Mouse (Mus musculus) midbrain, embryonic 15.5 days (tissue): Measurements from ENCODE around the gene Nipal1. TPM values are rescaled to one million over a fixed set of nuclear protein-coding genes. Genes with fewer than 3 reads are reported as not detected.

Experiments used
- ATAC-seq: fragments of 200-750 bp; cut with Nextera tagmentation; replicated peaks from 2 replicates; pipeline ENCODE4 v1.8.0; 2017; ENCODE audit warnings: moderate TSS enrichment
- H3K27ac ChIP-seq: fragments of 300-500 bp; sonication (generic); 2 replicates; pipeline ENCODE4 v1.5.1; 2015; ENCODE audit warnings: mild to moderate bottlenecking, inconsistent platforms
- H3K27me3 ChIP-seq: fragments of 300-500 bp; sonication (generic); replicated peaks from 2 replicates; pipeline ENCODE4 v1.6.1; 2015; ENCODE audit warnings: inconsistent platforms
- H3K36me3 ChIP-seq: fragments of 300-500 bp; sonication (generic); replicated peaks from 2 replicates; pipeline ENCODE4 v1.6.1; 2015; ENCODE audit warnings: inconsistent platforms
- H3K4me1 ChIP-seq: fragments of 300-500 bp; sonication (generic); 2 replicates; pipeline ENCODE4 v1.6.1; 2015; ENCODE audit warnings: inconsistent platforms
- H3K4me2 ChIP-seq: fragments of 300-500 bp; sonication (generic); 2 replicates; pipeline ENCODE4 v1.6.1; 2015; ENCODE audit warnings: inconsistent platforms, mild to moderate bottlenecking, moderate library complexity
- H3K4me3 ChIP-seq: fragments of 300-500 bp; sonication (generic); 2 replicates; pipeline ENCODE4 v1.5.1; 2015; ENCODE audit warnings: mild to moderate bottlenecking, inconsistent platforms
- H3K9ac ChIP-seq: fragments of 300-500 bp; sonication (generic); 2 replicates; pipeline ENCODE4 v1.6.1; 2015; ENCODE audit warnings: mild to moderate bottlenecking, inconsistent platforms
- H3K9me3 ChIP-seq: fragments of 300-500 bp; sonication (generic); 2 replicates; pipeline ENCODE4 v1.6.1; 2016; ENCODE audit warnings: inconsistent platforms
- WGBS: fragments of 180-500 bp; shearing (Covaris S2); methylation state at CpG from one replicate; pipeline ENCODE4 v1.1.7; 2015; ENCODE audit warnings: mixed read lengths; 5-methylcytosine and 5-hydroxymethylcytosine counted together
- polyA plus RNA-seq: library from polyadenylated mRNA; unstranded; fragments of >200 nt; fragmentation: Nextera tagmentation; extraction: Ambion mirVana; gene quantifications from 2 replicates; pipeline ENCODE4 v1.2.1, GENCODE M21; 2015

The Nipal1 gene
- polyA plus RNA-seq, 1 experiment from 2014 or later, result 0.93 TPM

DNA sequence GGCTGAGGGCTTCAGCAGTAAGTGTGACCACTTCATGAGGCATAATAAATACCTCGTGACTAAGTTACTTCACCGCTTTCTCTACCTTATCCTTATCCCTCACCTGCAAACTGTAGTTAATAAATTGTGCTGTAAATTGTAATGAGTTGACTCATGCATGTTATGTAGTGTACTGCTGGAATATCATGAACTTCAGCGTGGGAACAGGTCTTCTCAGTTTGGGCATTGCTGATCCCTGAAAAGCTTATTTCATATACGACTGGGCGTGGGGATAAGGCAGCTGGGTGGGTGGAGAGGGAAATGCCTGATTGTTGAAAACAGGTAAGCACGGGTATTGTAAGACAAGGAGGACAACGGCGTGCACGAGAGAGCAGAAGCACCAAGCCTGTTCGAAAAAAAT lies 599 bp upstream of the Nipal1 start:
- Histone ChIP-seq H3K9ac (no peak overlapping the region), H3K4me3 (peak overlapping the region; percentile 49), H3K4me1 (peaks cover 13% of the 10 kb centered on the region), H3K4me2 (peak overlapping the region; percentile 98), H3K9me3 (no peaks in the 10 kb centered on the region), H3K27me3 (peaks cover 26% of the 10 kb centered on the region), H3K36me3 (no peaks in the 10 kb centered on the region), H3K27ac (no peak overlapping the region)
- no peak for ATAC-seq
- WGBS, result 28% methylated on average over 10 of the region's 10 CpGs

DNA sequence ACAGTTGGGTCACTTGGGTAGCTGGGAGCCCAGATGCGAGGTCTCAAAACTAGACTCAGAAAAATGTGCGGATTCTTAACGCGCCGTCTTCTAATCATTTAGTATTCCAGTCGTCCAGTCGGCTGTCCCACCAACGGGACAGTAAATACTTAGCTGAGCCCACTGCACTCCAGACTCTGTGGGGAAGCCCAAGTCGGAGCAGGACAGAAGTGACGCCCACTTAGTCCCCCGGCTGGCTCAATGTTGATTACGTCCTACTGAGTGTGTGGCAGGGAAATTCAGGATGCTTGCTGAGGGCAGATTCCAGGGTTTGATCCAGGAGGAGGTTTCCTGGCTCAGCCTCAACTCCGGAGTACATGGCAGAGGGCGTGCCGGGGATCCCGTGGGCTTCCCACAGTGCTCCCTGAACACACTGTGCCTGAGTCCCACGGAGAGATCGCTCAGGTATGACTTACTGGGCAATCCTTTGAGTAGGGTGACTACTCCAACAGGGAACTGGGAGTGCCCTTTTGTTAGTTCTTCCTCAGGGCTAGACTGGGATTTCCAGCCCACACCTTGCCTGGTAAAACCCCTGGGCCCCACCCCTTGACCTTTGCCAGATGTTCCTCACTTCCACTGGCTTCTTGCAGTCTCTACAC lies 482 bp downstream of the Nipal1 start:
- 9% methylated on average over 18 of the region's 18 CpGs for WGBS

DNA sequence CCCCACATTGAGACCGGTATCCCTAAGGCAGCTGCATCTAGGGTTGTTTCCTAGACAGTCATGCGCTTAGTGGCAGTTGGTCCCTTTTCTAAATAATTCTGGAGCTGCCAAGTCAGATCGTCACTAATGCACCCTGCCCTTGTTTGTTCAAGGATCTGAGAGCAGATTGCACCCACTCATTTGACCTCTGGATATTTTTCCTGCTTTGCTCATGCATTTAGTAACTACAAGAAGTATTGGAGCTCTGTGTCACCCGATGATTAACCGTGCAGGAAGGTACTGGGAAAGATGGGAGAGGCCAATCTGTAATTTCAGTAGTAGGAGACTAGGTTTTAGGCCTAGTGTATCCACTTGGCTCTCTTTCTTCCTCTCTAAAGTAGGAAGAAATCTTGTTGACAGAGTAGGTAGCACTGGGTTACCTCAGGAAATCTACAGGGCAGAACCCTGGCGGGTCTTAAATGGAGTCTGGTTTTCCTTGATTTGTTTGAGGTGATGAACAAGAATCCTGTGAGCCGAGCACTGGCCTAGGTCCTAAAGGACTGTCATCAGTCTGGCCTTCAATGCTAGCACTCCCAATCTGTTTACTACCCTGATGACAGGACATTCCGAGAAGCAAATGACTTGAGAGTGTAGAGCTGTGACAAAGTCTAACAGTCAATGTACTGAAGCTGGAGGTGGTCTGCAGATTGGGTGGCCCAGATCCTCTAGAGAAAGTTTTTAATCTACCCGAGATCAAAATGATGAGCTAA lies 1.6 kb downstream of the Nipal1 start:
- Histone ChIP-seq H3K27ac (no peak overlapping the region), H3K4me1 (peaks cover 13% of the 10 kb centered on the region), H3K27me3 (peaks cover 26% of the 10 kb centered on the region), H3K36me3 (no peaks in the 10 kb centered on the region), H3K4me2 (no peak overlapping the region), H3K9me3 (no peaks in the 10 kb centered on the region), H3K4me3 (no peak overlapping the region), H3K9ac (no peak overlapping the region)
- ATAC-seq, result no peak
- 87% methylated on average over 9 of the region's 9 CpGs for WGBS

More for the DNA sequence above, 482 bp downstream of the Nipal1 start:
- ATAC-seq, result peak; percentile 76
- peaks cover 26% of the 10 kb centered on the region for H3K27me3 ChIP-seq
- H3K36me3 ChIP-seq, result no peaks in the 10 kb centered on the region
- peaks cover 13% of the 10 kb centered on the region for H3K4me1 ChIP-seq
- peak overlapping the region; percentile 98 for H3K4me2 ChIP-seq
- no peaks in the 10 kb centered on the region for H3K9me3 ChIP-seq
- H3K4me3 ChIP-seq, result peak overlapping the region; percentile 49
- peak overlapping the region; percentile 33; the same call in 1 of the 2 replicates for H3K9ac ChIP-seq
- no peak overlapping the region for H3K27ac ChIP-seq

DNA sequence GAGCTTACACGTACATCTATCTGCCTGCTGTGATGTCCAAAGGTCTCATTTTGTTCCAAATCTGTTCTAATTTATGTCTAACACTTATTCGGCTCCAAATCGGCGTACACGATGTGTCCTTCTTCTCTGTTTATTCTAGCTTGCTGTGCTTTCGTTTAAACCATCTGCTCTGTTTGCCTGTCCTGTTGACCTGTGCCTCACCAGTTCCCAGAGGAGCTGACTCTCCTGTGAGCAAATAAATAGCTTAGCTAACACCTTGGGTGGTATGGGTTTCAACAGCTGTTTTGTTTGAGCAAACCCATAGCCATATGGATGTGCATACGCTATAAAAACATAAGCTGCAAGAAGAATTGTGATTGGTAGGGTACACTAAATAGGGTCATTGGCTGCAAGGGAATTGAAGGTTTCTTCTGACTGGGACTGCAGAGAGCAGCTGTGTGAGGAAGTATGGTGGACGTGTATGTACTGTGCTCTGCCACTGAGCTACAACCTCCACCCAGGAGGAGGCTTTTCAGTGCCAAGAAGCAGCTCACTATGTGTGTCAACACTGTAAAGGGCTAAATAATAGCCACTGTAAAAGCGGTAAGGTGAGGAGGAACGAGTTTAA lies 5.6 kb downstream of the Nipal1 start:
- Histone ChIP-seq H3K4me2 (no peak overlapping the region), H3K36me3 (no peaks in the 10 kb centered on the region), H3K9me3 (no peaks in the 10 kb centered on the region), H3K4me1 (no peaks in the 10 kb centered on the region), H3K27me3 (peaks cover 7% of the 10 kb centered on the region; the same call in 1 of the 2 replicates), H3K9ac (no peak overlapping the region), H3K27ac (no peak overlapping the region), H3K4me3 (no peak overlapping the region)
- ATAC-seq, result no peak
- 72% methylated on average over 10 of the region's 10 CpGs for WGBS

DNA sequence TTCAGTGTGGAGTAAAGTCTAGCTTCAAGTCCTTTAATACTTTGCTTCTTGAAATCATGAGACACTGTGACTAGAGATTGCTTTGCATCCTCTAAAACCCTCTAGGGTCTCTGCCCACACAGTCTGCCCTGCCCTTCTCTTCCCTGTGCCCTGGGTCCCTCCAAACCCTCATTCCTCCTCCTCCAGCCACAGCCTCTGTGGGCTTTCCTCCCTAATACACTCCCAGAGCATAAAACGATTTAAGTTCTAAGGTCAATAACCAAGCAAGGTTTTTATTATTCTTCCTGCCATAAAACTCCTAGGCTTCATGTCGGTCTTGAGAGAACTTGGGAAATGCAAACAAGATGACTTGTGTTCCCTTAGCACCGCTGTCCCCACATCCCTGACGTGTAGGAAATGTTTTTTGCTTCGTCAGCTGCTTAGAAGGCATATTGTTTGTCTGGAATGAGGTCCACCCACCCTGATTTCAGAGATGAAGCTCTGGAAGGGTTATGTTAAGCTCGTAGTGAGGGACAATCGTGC lies 8.7 kb downstream of the Nipal1 start:
- no peak for ATAC-seq
- H3K4me3 ChIP-seq, result no peak overlapping the region
- H3K27ac ChIP-seq, result no peak overlapping the region
- 68% methylated on average over 7 of the region's 7 CpGs for WGBS
- H3K9ac ChIP-seq, result no peak overlapping the region
- no peaks in the 10 kb centered on the region for H3K9me3 ChIP-seq
- no peaks in the 10 kb centered on the region for H3K27me3 ChIP-seq
- no peaks in the 10 kb centered on the region for H3K4me1 ChIP-seq
- H3K36me3 ChIP-seq, result no peaks in the 10 kb centered on the region
- no peak overlapping the region for H3K4me2 ChIP-seq

DNA sequence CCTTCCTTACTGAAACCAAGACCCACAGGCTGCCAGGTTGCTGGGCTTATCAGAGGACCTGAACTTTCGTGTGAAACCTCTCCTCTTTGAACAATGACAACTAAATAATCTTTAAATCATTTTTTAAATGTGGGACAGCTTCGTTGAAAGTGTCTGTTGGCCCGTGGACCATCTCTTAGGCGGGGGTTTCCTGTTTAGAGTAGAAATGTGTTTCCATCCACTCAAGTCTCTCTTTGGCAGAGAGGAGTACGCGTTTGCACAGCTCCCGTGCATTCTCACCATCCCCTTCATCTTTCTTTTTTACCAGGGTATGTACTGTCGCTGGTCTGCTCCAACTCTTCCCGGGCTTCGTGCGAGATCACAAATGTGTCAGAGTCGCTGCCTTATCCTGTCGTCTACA lies 10.8 kb downstream of the Nipal1 start:
- no peak overlapping the region for H3K9ac ChIP-seq
- no peaks in the 10 kb centered on the region for H3K9me3 ChIP-seq
- H3K4me2 ChIP-seq, result no peak overlapping the region
- WGBS, result 92% methylated on average over 13 of the region's 13 CpGs
- ATAC-seq, result no peak
- no peak overlapping the region for H3K4me3 ChIP-seq
- no peaks in the 10 kb centered on the region for H3K36me3 ChIP-seq
- H3K27me3 ChIP-seq, result no peaks in the 10 kb centered on the region
- H3K27ac ChIP-seq, result no peak overlapping the region
- H3K4me1 ChIP-seq, result no peaks in the 10 kb centered on the region

DNA sequence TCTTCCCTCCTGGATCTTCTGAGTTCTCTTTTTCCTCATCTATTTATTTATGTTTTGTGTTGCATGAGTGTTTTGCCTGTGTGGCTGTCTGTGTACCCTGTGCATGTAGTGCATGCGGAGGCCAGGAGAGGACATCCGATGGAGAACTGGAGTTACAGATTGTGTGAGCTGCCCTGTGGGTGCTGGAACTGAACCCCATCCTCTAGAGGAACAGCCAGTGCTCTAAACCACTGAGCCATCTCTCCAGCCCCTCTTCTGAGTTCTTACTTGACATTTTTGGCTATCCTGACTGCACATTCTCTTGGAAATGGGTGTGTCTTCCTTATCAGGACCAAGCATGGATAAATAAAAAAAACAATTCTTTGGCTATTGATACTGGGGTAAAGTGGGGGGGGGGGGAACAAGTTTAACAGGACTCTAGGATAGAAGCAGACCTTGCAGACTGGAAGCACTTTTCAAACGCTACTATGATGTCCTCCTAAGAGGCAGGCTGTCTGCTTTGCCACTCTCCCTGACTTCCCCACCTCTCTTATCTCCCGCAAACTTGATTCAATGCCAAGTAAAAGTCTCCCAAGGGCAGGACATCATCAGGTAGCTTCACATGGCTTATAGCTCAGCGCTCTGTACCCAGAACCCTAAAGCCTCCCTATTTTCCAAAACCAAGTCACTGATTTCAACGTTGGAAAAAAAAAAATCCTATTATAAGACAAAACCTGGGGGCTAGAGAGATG lies 13.6 kb downstream of the Nipal1 start:
- Histone ChIP-seq H3K27ac (no peak overlapping the region), H3K4me3 (no peak overlapping the region), H3K4me1 (no peaks in the 10 kb centered on the region), H3K36me3 (no peaks in the 10 kb centered on the region), H3K9me3 (no peaks in the 10 kb centered on the region), H3K27me3 (no peaks in the 10 kb centered on the region), H3K4me2 (no peak overlapping the region), H3K9ac (no peak overlapping the region)
- WGBS, result 89% methylated on average over 6 of the region's 6 CpGs
- no peak for ATAC-seq

DNA sequence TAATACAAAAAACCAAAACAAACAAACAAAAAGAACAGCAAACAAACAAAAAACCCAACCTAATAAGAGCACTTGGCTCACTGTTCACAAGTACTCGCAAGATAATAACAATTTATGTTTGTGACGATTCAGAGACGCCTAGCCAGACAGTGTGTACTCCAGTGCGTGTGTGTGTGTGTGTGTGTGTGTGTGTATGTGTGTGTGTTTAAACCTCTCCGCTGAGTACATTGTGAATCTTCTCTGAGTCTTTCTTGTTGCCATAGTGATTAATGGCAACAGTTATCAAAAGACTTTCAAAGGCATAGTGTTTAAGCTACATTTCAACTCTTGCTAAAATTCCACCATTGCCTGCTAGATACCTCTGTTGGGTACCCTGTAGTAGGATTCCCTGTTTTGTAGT lies 16.5 kb downstream of the Nipal1 start:
- no peaks in the 10 kb centered on the region for H3K4me1 ChIP-seq
- 75% methylated on average over 5 of the region's 5 CpGs for WGBS
- no peak overlapping the region for H3K4me3 ChIP-seq
- H3K27me3 ChIP-seq, result no peaks in the 10 kb centered on the region
- H3K9ac ChIP-seq, result no peak overlapping the region
- no peaks in the 10 kb centered on the region for H3K36me3 ChIP-seq
- no peak overlapping the region for H3K4me2 ChIP-seq
- H3K27ac ChIP-seq, result no peak overlapping the region
- no peaks in the 10 kb centered on the region for H3K9me3 ChIP-seq
- ATAC-seq, result no peak

DNA sequence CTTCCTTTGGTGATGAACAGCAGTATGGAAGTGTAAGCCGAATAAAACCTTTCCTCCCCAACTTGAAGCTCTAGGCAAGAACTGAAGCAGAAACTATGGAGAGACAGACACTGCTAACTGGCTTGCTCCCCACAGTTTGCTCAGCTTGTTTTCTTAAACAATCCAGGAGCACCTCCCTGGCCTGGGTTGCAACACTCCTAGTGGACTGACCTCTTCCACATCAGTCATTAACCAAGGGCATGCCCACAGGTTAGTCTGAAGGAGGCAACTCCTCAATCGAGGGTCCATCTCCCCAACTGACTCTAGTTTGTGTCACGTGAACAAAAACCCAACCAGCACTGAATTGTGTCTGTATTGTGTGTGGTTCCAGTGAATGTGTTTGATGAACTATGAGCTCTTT lies 17.3 kb downstream of the Nipal1 start:
- Histone ChIP-seq H3K27me3 (no peaks in the 10 kb centered on the region), H3K27ac (no peak overlapping the region), H3K9ac (no peak overlapping the region), H3K36me3 (no peaks in the 10 kb centered on the region), H3K4me3 (no peak overlapping the region), H3K4me2 (no peak overlapping the region), H3K9me3 (no peaks in the 10 kb centered on the region), H3K4me1 (no peaks in the 10 kb centered on the region)
- no peak for ATAC-seq
- WGBS, result 50% methylated on average over 3 of the region's 3 CpGs

DNA sequence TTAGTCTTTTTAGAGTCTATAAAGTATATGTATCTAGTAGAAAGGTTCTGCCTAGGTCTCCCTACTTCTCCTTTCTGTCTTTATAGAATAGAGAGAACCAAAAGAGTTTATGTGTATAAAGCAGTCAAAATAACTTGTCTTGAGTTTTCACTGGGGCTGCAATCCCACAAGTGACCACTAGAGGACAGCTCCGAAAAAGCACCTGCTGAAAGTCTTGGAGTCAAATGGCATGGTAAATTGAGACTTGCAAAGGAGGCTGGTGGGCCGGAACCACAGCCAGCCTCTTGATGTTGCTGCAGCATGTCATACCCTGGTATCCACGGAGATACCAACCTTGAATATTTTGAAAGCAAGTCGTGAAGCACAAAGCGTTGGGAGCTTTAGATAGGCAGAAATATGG lies 17.7 kb downstream of the Nipal1 start:
- no peaks in the 10 kb centered on the region for H3K27me3 ChIP-seq
- no peaks in the 10 kb centered on the region for H3K36me3 ChIP-seq
- no peak overlapping the region for H3K9ac ChIP-seq
- H3K27ac ChIP-seq, result no peak overlapping the region
- no peak overlapping the region for H3K4me3 ChIP-seq
- H3K9me3 ChIP-seq, result no peaks in the 10 kb centered on the region
- H3K4me2 ChIP-seq, result no peak overlapping the region
- WGBS, result 30% methylated on average over 5 of the region's 5 CpGs
- no peaks in the 10 kb centered on the region for H3K4me1 ChIP-seq
- no peak for ATAC-seq

DNA sequence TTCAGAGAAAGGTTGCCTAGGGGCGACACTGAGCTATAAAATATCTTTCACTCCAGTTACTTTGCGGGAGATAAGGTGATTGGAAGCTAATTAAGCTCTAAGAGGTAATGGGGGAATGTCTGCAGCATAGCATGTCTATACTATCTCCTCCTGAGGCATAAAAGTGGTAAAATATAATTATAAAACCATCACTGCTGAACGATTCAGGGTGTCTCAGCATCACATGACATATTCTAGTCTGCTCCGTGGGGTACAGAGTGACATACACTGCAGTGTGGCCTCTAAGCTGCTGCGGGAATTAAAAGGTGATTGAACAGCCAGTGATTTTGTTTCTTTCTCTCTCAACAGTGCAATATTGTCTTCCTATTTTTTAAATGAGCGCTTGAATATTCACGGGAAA lies 18.8 kb downstream of the Nipal1 start:
- peaks cover 4% of the 10 kb centered on the region for H3K4me1 ChIP-seq
- WGBS, result 68% methylated on average over 7 of the region's 7 CpGs
- H3K4me3 ChIP-seq, result no peak overlapping the region
- H3K36me3 ChIP-seq, result no peaks in the 10 kb centered on the region
- no peaks in the 10 kb centered on the region for H3K27me3 ChIP-seq
- H3K4me2 ChIP-seq, result no peak overlapping the region
- no peak overlapping the region for H3K9ac ChIP-seq
- no peak overlapping the region for H3K27ac ChIP-seq
- peak; percentile 85 for ATAC-seq
- H3K9me3 ChIP-seq, result no peaks in the 10 kb centered on the region

DNA sequence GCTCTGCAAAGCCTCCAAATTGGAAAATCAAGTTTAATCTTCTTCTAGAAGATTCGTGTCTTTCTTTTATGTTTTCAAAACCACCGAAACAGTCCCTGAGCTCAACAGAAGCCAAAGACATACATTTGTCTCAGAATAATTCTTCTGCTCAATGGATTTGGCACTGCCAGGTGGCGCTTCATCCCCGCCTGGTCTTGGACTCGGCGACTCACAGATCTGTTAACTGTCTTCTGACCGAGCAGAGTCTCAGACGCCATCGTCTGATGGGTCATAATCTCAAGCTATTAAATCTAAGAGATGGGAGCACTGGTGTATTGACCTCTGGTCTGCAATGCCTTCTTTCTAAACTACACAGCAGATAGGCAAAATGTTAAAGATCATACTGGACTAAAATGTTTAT lies 20.8 kb downstream of the Nipal1 start:
- ATAC-seq, result no peak
- H3K4me1 ChIP-seq, result peaks cover 5% of the 10 kb centered on the region
- 89% methylated on average over 9 of the region's 9 CpGs for WGBS

More for the DNA sequence above, 20.8 kb downstream of the Nipal1 start:
- Histone ChIP-seq H3K9ac (no peak overlapping the region), H3K27ac (no peak overlapping the region), H3K4me3 (no peak overlapping the region), H3K27me3 (no peaks in the 10 kb centered on the region), H3K4me2 (no peak overlapping the region), H3K9me3 (no peaks in the 10 kb centered on the region), H3K36me3 (no peaks in the 10 kb centered on the region)
